Mouse (Mus musculus): ENCODE data around the gene Atg10. TPM values are rescaled to one million over a fixed set of nuclear protein-coding genes. Genes with fewer than 3 reads are reported as not detected.
A peak's percentile ranks its signal among the peaks of the same experiment; 100 is the strongest.
"Not testable (repeated sequence)": the region's sequence is repeated elsewhere in the genome, so short reads cannot be mapped to it uniquely, and the experiment has no call there.

Gene Atg10
- 16.3 and 16.6 TPM in 2 replicates for polyA plus RNA-seq (2014; fragmentation: Nextera tagmentation; extraction: Ambion mirVana)

- Histone ChIP-seq H3K4me3 (ENCODE audit: low read depth, low read length) (peak within 1 kb of the TSS; percentile 47), H3K4me1 (ENCODE audit: control insufficient read depth, insufficient read depth, low read length) (no peaks in the 10 kb centered on the region), H3K27ac (replicated peaks; ENCODE audit: low read depth, low read length) (peak within 1 kb of the TSS; percentile 63), H3K27me3 (ENCODE audit: control insufficient read depth, insufficient read depth, low read length) (no peaks in the 10 kb centered on the region), H3K9ac (replicated peaks; ENCODE audit: low read length) (peak within 1 kb of the TSS; percentile 70), H3K9me3 (replicated peaks; ENCODE audit: control insufficient read depth, low read length) (no peaks in the 10 kb centered on the region), H3K36me3 (replicated peaks; ENCODE audit: control insufficient read depth, insufficient read depth, low read depth, low read length) (no peaks in the 10 kb centered on the region), H3K4me2 (ENCODE audit: low read depth, low read length) (peak within 1 kb of the TSS; percentile 48)
- ATAC-seq (replicated peaks; ENCODE audit: insufficient number of reproducible peaks, low FRiP score, low TSS enrichment, low read depth) (peak; percentile 98), DNase-seq (ENCODE audit: low spot score) (peak; percentile 92)
- 1% methylated on average over 51 of the region's 55 CpGs for WGBS
These were observed at the start of gene Atg10 for GRCm38 (mm10) chr13:91223587-91224437. Gene Atg10 (minus strand): TSS chr13:91223968.

GRCm38 (mm10) chr13:91252406-91252805 lies 28.6 kb upstream of the Atg10 start:
- Histone ChIP-seq H3K4me1 (ENCODE audit: control insufficient read depth, insufficient read depth, low read length) (no peaks in the 10 kb centered on the region), H3K27ac (replicated peaks; ENCODE audit: low read depth, low read length) (no peak overlapping the region), H3K9ac (replicated peaks; ENCODE audit: low read length) (no peak overlapping the region), H3K4me3 (ENCODE audit: low read depth, low read length) (no peak overlapping the region), H3K4me2 (ENCODE audit: low read depth, low read length) (no peak overlapping the region), H3K27me3 (ENCODE audit: control insufficient read depth, insufficient read depth, low read length) (no peaks in the 10 kb centered on the region), H3K36me3 (replicated peaks; ENCODE audit: control insufficient read depth, insufficient read depth, low read depth, low read length) (no peaks in the 10 kb centered on the region), H3K9me3 (replicated peaks; ENCODE audit: control insufficient read depth, low read length) (no peaks in the 10 kb centered on the region)
- DNase-seq (ENCODE audit: low spot score) (no peak), ATAC-seq (replicated peaks; ENCODE audit: insufficient number of reproducible peaks, low FRiP score, low TSS enrichment, low read depth) (no peak)
- 75% methylated on average over 3 of the region's 3 CpGs for WGBS

GRCm38 (mm10) chr13:91251636-91252035 lies 27.9 kb upstream of the Atg10 start:
- Histone ChIP-seq H3K27me3 (ENCODE audit: control insufficient read depth, insufficient read depth, low read length) (no peaks in the 10 kb centered on the region), H3K9me3 (replicated peaks; ENCODE audit: control insufficient read depth, low read length) (no peaks in the 10 kb centered on the region), H3K27ac (replicated peaks; ENCODE audit: low read depth, low read length) (no peak overlapping the region), H3K4me3 (ENCODE audit: low read depth, low read length) (no peak overlapping the region), H3K4me1 (ENCODE audit: control insufficient read depth, insufficient read depth, low read length) (no peaks in the 10 kb centered on the region), H3K9ac (replicated peaks; ENCODE audit: low read length) (no peak overlapping the region), H3K36me3 (replicated peaks; ENCODE audit: control insufficient read depth, insufficient read depth, low read depth, low read length) (no peaks in the 10 kb centered on the region), H3K4me2 (ENCODE audit: low read depth, low read length) (no peak overlapping the region)
- 88% methylated on average over 1 of the region's 1 CpGs for WGBS
- ATAC-seq (replicated peaks; ENCODE audit: insufficient number of reproducible peaks, low FRiP score, low TSS enrichment, low read depth) (no peak), DNase-seq (ENCODE audit: low spot score) (no peak)

- H3K36me3 ChIP-seq (replicated peaks; ENCODE audit: control insufficient read depth, insufficient read depth, low read depth, low read length); ATAC-seq (replicated peaks; ENCODE audit: insufficient number of reproducible peaks, low FRiP score, low TSS enrichment, low read depth); H3K4me2 ChIP-seq (ENCODE audit: low read depth, low read length); H3K9ac ChIP-seq (replicated peaks; ENCODE audit: low read length); H3K4me1 ChIP-seq (ENCODE audit: control insufficient read depth, insufficient read depth, low read length); H3K9me3 ChIP-seq (replicated peaks; ENCODE audit: control insufficient read depth, low read length); DNase-seq (ENCODE audit: low spot score); H3K4me3 ChIP-seq (ENCODE audit: low read depth, low read length); H3K27me3 ChIP-seq (ENCODE audit: control insufficient read depth, insufficient read depth, low read length); H3K27ac ChIP-seq (replicated peaks; ENCODE audit: low read depth, low read length): not testable (repeated sequence)
- 79% methylated on average over 2 of the region's 2 CpGs for WGBS
These were observed 26.3 kb upstream of the Atg10 start for GRCm38 (mm10) chr13:91250050-91250449.

DNA sequence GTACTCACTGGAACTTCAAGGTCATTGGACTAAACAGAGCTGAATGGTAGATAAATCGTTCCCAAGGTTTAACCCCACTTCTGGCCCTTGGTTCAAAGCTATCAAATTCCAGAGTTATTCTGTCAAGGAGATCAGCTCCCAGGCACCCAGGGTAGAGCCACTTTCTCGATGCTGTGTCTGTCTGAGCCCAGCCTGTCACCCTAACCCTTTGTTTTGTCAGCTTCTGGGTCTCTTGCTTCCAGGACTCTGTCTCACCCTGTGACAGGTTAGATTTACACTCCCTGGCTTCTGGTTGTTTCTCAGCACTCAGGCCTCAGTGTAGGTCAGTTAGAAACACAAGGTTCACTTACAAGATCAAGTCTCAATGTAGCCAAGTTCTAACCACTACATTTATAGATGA lies 22.7 kb upstream of the Atg10 start:
- Histone ChIP-seq H3K27me3 (ENCODE audit: control insufficient read depth, insufficient read depth, low read length) (no peaks in the 10 kb centered on the region), H3K4me3 (ENCODE audit: low read depth, low read length) (no peak overlapping the region), H3K4me1 (ENCODE audit: control insufficient read depth, insufficient read depth, low read length) (no peaks in the 10 kb centered on the region), H3K9ac (replicated peaks; ENCODE audit: low read length) (no peak overlapping the region), H3K9me3 (replicated peaks; ENCODE audit: control insufficient read depth, low read length) (no peaks in the 10 kb centered on the region), H3K4me2 (ENCODE audit: low read depth, low read length) (no peak overlapping the region), H3K36me3 (replicated peaks; ENCODE audit: control insufficient read depth, insufficient read depth, low read depth, low read length) (no peaks in the 10 kb centered on the region), H3K27ac (replicated peaks; ENCODE audit: low read depth, low read length) (no peak overlapping the region)
- no peak for DNase-seq (ENCODE audit: low spot score)
- ATAC-seq (replicated peaks; ENCODE audit: insufficient number of reproducible peaks, low FRiP score, low TSS enrichment, low read depth) = no peak
- WGBS = 57% methylated on average over 2 of the region's 2 CpGs

DNA sequence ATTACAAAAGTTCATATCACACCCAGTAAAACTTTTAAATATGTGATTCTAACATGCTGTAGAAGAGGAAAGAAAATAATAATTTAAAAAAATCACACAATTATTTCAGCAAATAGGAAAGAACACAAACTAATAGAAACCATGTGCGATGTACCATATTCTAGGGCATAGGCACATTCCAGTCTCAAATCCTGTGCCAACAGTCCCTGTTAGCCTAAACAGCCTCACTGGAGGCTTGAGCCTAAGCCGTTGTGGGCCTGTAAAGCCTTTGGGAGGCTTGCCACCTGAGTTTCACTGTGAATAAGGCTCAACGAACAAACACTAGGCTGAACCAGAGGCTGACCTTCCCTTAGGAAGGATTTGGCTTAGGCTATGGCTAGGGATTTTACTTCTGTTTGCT lies 14.2 kb upstream of the Atg10 start:
- Histone ChIP-seq H3K4me2 (ENCODE audit: low read depth, low read length) (no peak overlapping the region), H3K27ac (replicated peaks; ENCODE audit: low read depth, low read length) (no peak overlapping the region), H3K4me3 (ENCODE audit: low read depth, low read length) (no peak overlapping the region), H3K36me3 (replicated peaks; ENCODE audit: control insufficient read depth, insufficient read depth, low read depth, low read length) (no peaks in the 10 kb centered on the region), H3K9me3 (replicated peaks; ENCODE audit: control insufficient read depth, low read length) (no peaks in the 10 kb centered on the region), H3K4me1 (ENCODE audit: control insufficient read depth, insufficient read depth, low read length) (no peaks in the 10 kb centered on the region), H3K9ac (replicated peaks; ENCODE audit: low read length) (no peak overlapping the region), H3K27me3 (ENCODE audit: control insufficient read depth, insufficient read depth, low read length) (no peaks in the 10 kb centered on the region)
- ATAC-seq (replicated peaks; ENCODE audit: insufficient number of reproducible peaks, low FRiP score, low TSS enrichment, low read depth) = no peak
- 71% methylated on average over 3 of the region's 3 CpGs for WGBS
- DNase-seq (ENCODE audit: low spot score) = no peak

DNA sequence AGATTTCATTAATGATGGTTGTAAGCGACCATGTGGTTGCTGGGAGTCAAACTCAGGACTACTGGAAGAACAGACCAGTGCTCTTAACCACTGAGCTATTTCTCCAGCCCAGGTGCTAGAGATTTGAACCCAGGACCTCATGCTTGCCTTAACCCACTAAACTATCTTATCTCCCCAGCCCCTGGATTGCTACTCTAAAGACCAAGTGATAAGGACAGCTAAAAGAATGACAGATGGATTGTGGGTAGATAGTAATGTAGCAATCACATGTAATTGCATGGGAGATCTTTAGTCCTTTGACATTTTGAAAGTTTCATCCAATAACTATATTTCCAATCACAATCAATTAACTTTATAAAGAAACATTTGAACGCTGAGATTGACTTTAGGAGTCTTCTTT lies 13.1 kb upstream of the Atg10 start:
- Histone ChIP-seq H3K9ac (replicated peaks; ENCODE audit: low read length) (no peak overlapping the region), H3K36me3 (replicated peaks; ENCODE audit: control insufficient read depth, insufficient read depth, low read depth, low read length) (no peaks in the 10 kb centered on the region), H3K4me3 (ENCODE audit: low read depth, low read length) (no peak overlapping the region), H3K4me1 (ENCODE audit: control insufficient read depth, insufficient read depth, low read length) (no peaks in the 10 kb centered on the region), H3K4me2 (ENCODE audit: low read depth, low read length) (no peak overlapping the region), H3K9me3 (replicated peaks; ENCODE audit: control insufficient read depth, low read length) (no peaks in the 10 kb centered on the region), H3K27me3 (ENCODE audit: control insufficient read depth, insufficient read depth, low read length) (no peaks in the 10 kb centered on the region), H3K27ac (replicated peaks; ENCODE audit: low read depth, low read length) (no peak overlapping the region)
- DNase-seq (ENCODE audit: low spot score) = no peak
- ATAC-seq (replicated peaks; ENCODE audit: insufficient number of reproducible peaks, low FRiP score, low TSS enrichment, low read depth) = no peak
- WGBS = 76% methylated on average over 2 of the region's 2 CpGs

DNA sequence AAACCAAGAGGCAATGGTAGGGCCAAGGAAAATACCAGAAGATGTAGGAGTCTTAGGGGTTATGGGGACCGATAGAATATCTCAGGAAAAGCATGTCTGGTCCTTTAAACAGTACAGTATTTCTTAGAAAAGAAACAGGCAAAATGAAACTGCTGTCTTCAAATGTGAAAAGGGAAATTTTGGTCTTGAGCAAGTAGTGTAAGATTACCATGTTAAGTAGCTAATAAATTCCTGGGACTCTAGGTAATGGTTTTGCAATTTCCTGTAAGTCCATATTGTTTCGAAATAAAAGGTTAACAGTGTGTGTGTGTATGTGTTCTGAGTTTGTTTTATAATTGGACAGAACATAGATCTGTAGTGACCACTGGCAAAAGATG lies 658 bp upstream of the Atg10 start:
- Histone ChIP-seq H3K36me3 (replicated peaks; ENCODE audit: control insufficient read depth, insufficient read depth, low read depth, low read length) (no peaks in the 10 kb centered on the region), H3K27ac (replicated peaks; ENCODE audit: low read depth, low read length) (peak overlapping the region; percentile 63; the same call in 1 of the 2 replicates), H3K9ac (replicated peaks; ENCODE audit: low read length) (no peak overlapping the region; the same call in 1 of the 2 replicates), H3K4me3 (ENCODE audit: low read depth, low read length) (peak overlapping the region; percentile 47), H3K4me1 (ENCODE audit: control insufficient read depth, insufficient read depth, low read length) (no peaks in the 10 kb centered on the region), H3K9me3 (replicated peaks; ENCODE audit: control insufficient read depth, low read length) (no peaks in the 10 kb centered on the region), H3K4me2 (ENCODE audit: low read depth, low read length) (peak overlapping the region; percentile 48; the same call in 1 of the 2 replicates), H3K27me3 (ENCODE audit: control insufficient read depth, insufficient read depth, low read length) (no peaks in the 10 kb centered on the region)
- ATAC-seq (replicated peaks; ENCODE audit: insufficient number of reproducible peaks, low FRiP score, low TSS enrichment, low read depth) = no peak; the same call in 1 of the 2 replicates
- DNase-seq (ENCODE audit: low spot score) = no peak
- 80% methylated on average over 2 of the region's 2 CpGs for WGBS
